Mouse (Mus musculus): ENCODE results near the gene Zbtb42.

Gene Zbtb42

DNA sequence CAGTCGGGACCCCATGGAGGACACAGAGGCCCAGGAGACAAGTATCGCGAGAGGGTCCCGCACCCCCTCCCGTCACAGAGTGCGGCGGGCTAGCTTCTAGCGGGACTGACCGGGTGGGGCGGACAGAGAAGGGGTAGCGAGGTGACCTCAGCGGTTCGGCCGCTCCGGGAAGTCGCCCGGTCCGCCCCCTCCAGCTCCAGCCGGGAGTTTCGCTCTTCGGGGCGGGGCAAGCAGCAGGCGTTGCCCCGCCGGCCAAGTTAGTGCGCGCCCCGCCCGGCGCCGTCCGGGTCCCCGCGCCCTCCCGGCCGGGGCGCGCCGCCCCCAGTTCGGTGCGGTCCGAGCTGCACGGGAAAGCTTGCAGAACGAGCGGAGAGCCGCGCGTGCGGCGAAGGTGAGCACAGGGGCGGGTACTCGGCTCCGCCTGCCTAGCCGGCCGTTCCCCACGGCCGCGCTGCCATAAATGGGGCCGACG is at the start of gene Zbtb42:
Zbtb42 (plus strand) TSS at position 274 of the 472 bp plus-strand sequence.
- DNase-seq: no peak

GRCm38 (mm10) chr12:112628928-112629721 is 49.5 kb upstream of the Zbtb42 start:
- peak; percentile 65 for DNase-seq

DNA sequence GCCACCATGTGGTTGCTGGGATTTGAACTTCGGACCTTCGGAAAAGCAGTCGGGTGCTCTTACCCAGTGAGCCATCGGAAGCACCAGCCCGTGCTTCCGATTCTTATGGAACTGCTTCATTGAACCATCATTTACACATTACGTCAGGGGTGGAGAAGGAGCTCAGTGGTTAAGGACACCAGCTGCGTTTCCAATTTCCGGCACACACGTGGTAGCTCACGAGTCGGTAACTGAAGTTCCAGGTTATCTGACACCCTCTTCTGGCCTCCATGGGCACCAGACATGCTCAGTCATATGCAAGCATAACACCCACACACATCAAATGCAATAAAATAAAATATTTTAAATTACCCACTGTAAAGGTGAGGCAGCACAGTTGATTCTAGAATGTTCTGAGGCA is 48.6 kb upstream of the Zbtb42 start:
- no peak for DNase-seq

DNA sequence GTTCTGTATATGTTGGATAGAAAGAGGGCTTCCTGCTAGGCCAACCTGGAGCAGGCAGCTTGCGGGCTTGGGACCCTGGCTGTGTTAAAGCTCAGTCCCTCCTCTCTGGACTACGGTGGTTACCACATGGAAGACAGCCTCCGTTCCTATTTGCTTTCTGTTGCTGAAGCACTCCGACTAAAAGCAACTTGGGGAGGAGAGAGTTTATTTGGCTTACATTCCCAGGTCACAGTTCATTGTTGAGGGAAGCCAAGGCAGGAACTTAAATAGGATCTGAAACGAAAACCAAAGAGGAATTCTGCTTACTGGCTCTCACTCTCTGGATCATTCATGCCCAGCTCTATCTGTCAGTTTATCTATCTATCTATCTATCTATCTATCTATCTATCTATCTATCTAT is 47.8 kb upstream of the Zbtb42 start:
- no peak for DNase-seq

DNA sequence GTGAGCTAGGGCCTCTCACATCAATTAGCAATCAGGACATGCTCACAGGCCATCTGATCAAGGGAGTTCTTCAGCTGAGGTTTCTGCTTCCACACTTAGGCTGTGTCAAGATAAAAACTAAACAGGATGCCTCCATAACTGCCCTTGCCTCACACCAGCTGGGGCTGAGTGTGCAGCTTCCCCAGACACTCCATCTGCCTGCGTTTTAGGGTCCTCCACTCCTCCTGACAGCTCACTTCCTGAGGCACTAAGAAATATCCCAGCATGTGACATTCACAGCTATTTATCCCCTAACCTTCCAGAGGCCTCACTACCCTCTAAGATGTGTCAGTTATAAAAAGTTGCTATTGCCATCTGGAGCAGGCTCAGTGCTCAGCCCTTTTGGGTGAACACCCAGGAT is 47.2 kb upstream of the Zbtb42 start:
- no peak for DNase-seq

DNA sequence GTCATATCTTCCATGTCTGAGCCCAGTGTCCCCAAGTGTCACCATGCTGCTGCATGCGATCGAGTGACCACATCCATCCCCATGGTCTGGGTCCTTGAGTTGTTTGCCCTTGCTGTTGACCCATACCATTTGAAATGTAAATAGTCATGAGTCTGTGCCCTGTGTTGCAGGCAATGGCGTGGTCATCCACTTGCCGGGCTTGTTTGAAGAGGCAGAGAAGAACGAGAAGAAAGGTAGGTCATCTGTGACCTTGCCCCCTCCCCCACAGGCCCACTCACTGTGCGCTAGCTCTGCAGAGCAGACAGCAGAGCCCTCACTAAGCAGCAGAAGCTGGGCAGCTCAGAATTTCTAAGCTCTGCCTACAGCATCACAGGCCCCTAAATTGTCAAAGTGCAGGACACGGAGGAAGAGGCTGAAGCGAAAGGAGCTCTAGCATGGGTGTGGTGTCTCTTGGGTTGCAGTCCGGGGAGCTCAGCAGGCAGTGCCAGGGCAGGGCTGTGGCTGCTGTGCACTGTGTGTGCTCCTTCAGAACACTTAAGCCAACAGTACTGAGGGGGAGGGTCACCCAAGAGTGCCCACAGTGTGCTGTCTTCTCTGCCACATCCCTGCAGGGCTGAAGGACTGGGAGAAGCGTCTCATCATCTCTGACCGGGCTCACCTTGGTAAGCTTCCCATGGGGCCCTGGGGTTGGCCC is 46.4 kb upstream of the Zbtb42 start:
- DNase-seq: no peak

DNA sequence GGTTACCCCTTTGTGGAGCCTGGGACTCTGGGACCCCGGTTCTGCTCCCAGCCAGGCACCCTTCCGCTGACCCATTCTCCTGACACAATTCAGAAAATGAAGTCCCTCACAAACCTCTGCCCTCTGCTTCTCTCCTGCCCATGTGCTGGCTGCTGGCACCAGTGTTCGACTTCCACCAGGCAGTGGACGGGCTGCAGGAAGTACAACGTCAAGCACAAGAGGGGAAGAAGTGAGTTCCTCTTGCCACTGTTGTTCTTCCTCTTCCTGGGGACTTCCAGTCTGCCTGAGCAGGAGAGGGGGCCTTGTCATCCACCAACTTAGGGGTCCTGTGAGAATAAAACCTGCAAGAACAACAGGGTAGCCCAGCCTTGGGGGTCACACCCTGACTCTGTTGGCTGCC is 45.7 kb upstream of the Zbtb42 start:
- no peak for DNase-seq

DNA sequence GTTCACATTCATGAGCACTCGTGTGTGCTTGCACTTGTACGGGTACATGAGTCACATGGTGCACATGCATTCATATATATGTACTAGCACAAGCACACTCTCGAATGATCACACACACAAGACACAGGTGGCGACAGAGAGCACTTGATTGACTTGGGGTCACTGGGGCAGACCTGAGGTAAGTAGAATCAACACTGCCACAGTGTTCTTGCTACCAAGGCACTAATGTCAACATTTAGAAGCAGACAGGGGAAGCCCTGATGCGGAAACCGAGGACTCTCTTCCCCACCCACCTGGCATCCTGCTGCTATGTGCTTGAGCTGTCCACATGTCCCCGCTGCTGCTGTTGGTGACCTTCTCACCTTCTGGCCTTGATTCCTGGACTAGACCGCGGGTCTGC is 44.9 kb upstream of the Zbtb42 start:
- no peak for DNase-seq

DNA sequence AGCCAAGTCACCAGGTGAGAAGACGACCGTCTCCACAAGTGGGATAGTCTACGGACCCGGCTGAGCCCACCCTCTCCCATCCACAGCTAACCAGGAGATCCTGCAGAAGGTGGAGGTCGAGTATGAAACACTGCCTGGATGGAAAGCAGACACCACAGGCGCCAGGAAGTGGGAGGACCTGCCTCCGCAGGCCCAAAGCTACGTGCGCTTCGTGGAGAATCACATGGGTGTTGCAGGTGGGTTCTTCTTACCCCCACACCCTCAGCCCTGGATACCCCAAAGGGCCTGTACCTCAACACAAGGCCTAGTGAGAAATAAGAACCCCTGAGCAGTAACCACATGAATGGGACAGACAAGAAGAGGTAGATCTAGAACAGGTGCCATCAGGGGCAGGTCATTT is 39.1 kb upstream of the Zbtb42 start:
- DNase-seq: no peak

- no peak for DNase-seq
Measured at GRCm38 (mm10) chr12:112643126-112643525, 35.5 kb upstream of the Zbtb42 start.

- peak; percentile 99 for DNase-seq
Measured at GRCm38 (mm10) chr12:112644180-112644854, 34.3 kb upstream of the Zbtb42 start, which contains the start of gene Siva1. Gene Siva1, plus strand, starts transcription at chr12:112644679.

- peak; percentile 61 for DNase-seq
Measured at GRCm38 (mm10) chr12:112644855-112645506, 33.6 kb upstream of the Zbtb42 start.

GRCm38 (mm10) chr12:112646139-112646538 is 32.5 kb upstream of the Zbtb42 start:
- no peak for DNase-seq

GRCm38 (mm10) chr12:112648081-112648480 is 30.5 kb upstream of the Zbtb42 start:
- no peak for DNase-seq

DNA sequence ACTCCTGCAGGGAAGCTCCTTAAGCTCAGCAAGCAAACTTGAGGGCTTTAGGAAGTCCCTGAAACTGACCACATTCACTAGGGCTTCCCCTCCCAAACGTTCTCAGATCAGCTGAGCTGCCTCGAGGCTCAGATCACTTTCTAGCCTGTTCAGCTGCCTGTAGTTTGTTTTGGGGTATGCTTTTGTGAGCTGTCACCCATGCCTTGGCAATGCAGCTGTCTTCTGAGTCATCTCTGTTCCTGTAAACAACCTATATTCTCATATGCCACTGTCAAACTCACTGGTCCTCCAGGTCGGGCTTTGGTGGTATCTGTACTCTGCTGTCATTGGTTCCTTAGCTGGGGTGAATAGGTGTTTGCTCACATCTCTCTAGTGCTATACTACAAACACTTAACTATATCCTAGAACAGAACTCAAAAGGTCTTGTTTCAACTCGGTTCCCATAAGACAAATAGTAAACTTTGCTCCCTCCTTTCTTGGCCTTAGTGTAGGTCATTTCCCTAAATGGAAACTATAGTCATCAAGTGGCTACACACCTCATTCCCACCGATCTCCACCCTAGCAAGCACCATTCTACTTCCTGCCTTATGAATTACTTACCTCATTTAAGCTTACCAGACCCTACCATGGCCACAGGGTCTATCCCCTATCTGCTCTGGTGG is 26.7 kb upstream of the Zbtb42 start:
- DNase-seq: no peak

DNA sequence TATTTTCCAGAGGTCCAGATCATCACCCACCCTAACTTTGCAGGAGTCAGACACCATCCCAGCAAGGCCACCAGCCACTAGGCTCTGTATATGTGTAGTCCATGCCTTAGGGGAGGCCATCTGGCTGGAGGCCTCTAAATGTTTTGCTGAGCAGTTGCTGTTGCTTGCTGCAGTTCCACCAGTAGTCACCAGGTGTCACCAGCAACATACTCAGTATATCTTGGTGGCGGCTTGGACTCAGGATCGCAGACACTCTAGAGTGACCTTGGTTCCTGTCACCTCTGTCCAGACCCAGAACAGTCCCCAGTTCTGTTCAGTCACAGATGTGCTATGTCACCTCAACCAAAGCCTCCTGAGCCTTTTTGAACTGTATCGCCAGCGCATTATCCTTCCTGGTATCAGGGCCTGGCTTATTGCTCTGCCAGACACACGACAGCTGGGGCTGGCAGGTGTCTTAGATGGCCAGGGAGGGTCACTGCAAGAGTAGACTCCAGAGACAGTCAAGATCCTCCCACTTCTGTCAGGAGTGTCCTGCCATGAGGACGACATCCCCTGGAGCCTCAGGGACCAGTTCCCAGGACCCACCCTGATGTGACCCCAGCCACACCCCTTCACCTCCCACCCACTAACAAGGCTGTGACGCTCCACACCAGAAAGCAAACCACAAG is 25.3 kb upstream of the Zbtb42 start:
- DNase-seq: peak; percentile 84

GRCm38 (mm10) chr12:112654076-112654475 is 24.6 kb upstream of the Zbtb42 start:
- no peak for DNase-seq

GRCm38 (mm10) chr12:112658619-112659018 is 20.0 kb upstream of the Zbtb42 start:
- no peak for DNase-seq

DNA sequence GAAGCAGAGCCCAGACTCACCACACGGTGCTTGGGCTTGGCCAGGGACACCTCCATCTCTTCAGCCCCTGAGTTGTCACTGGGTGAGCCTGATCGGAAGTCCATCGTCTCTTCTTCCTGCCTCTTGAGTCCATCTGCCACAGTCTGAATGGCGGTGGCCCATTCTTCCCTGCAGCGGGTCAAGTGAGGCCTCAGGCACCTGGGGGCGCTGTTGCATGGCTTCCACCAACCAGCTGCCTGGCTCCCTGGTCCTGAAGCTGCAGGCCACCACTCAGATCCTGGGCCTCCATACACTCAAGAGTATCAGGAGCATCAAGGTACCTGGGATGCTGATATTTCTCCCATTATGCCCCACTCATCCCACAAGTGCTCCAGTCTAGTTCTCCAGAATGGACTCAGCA is 19.5 kb upstream of the Zbtb42 start:
- DNase-seq: peak; percentile 60

GRCm38 (mm10) chr12:112660576-112661326 is 17.9 kb upstream of the Zbtb42 start:
- no peak for DNase-seq

GRCm38 (mm10) chr12:112661327-112661605 is 17.4 kb upstream of the Zbtb42 start:
- no peak for DNase-seq

All from right cerebral cortex, adult 18-20 months (tissue).